Mouse (Mus musculus) liver, adult (tissue): ENCODE data around the gene Spock3.

Experiments
- GATA4 ChIP-seq: IDR thresholded peaks from 2 replicates; pipeline ENCODE4 v1.6.1; 2014; ENCODE audit warnings: mild to moderate bottlenecking, low read length; ENCODE audit not compliant: insufficient replicate concordance

Spock3 gene

DNA sequence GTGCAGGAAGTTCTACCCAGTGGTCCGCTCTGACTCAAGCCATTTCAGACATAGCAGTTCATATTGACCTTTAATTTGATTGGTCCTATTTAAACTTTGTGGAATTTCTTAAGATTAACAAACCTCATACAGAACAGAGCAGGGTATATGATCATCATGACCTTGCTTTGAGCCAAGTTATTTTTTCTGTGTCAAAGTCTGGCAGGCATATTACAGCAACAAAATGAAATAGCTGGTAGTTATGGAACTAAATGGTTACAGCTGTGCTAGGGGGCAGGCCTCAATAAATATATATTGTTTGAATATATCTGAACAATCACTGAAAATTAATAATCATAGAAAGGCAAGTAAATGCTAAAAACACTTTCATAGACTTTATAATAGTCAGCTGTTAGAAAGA, 384.6 kb downstream of the Spock3 start:
- TF ChIP-seq GATA4 = no peak

DNA sequence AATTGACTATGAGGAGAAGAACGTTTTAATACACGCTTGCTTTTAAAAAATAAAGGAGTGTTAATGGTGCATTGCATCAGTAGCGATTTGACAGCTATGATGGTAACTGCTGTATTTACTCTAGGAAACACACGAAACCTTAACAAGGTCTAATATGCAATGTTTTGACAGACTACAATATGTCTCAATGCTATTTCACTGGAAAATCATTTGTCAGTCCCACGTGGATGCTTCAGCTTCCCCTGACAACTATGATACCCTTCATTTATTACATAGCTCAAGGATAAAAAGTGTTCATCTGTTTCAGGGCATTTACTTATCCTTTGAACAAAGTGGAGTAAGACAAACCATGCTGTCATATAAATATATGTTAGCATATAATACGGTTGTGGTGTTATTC, 417.8 kb downstream of the Spock3 start:
- no peak for TF ChIP-seq GATA4

DNA sequence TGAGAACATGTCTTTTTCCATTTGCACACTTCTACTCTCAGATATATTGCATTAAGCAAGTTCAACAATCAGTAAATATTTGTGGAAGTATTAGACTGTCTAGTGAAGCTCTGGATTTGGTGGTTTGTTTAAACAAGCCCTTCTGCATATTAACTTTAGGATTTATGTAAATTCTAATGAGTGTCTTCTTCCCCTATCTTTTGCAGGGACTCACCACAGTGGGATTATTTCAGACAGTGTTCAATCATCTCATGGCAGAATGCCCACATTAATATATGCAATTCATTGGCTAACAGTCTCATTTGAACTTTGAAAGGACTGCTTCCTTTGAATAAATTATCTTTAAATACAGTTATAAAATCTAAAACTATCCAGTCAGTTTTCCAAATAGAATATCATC, 446.9 kb downstream of the Spock3 start:
- TF ChIP-seq GATA4 = no peak
